Mouse (Mus musculus): Measurements from ENCODE around the gene Ptprn2.

- TF ChIP-seq CTCF (IDR thresholded peaks at IDR 0.05; ENCODE audit: borderline replicate concordance, insufficient read depth, low read depth, low read length) (no peak), POLR2A (IDR thresholded peaks at IDR 0.05; ENCODE audit: borderline replicate concordance, insufficient read depth, low read length) (no peak)
Observed at GRCm38 (mm10) chr12:116907424-116907823, 421.9 kb downstream of the Ptprn2 start.
